Mouse (Mus musculus) gastrocnemius, postnatal 36 days (tissue): ENCODE data around the gene Tnfrsf12a. TPM values are rescaled to one million over a fixed set of nuclear protein-coding genes. Genes with fewer than 3 reads are reported as not detected.

Experiments used
- DNase-seq, 2 experiments: peaks; one replicate each; pipeline ENCODE4 v3.0.0; 2022
- intact Hi-C: fragments of 180-260 bp; cut with DNase I; formaldehyde crosslinking; loops from one replicate; pipeline ENCODE4 v1.15.1; 2025
- long read RNA-seq, 2 experiments: library from polyadenylated mRNA; stranded (forward); transcript quantifications; one replicate each; pipeline ENCODE4 v2.0.0; 2021
- total RNA-seq, 2 experiments: library from RNA; stranded (reverse); gene quantifications; 2 replicates each; pipeline ENCODE4 v1.2.3; 2021

Tnfrsf12a gene
- total RNA-seq = 10 to 100 TPM; 38.1 to 49.0 TPM
- long read RNA-seq, experiment 1, transcript Tnfrsf12a-201 (4 exons, 984 nt) = major isoform, 52 of 60 reads
- long read RNA-seq, experiment 1, partial matches to known transcripts = 6 of 60 reads
- long read RNA-seq, experiment 1, other reads (novel, unspliced or antisense) = 2 of 60 reads
- long read RNA-seq, experiment 2, transcript Tnfrsf12a-201 (4 exons, 984 nt) = major isoform, 66 of 76 reads
- long read RNA-seq, experiment 2, partial matches to known transcripts = 3 of 76 reads
- long read RNA-seq, experiment 2, other reads (novel, unspliced or antisense) = 6 of 76 reads

GRCm38 (mm10) chr17:23677236-23677679 lies at the start of gene Tnfrsf12a:
Gene Tnfrsf12a, minus strand, starts transcription at chr17:23677468.
- intact Hi-C loops = no loop called here
- DNase-seq = peak; percentile 80

- intact Hi-C loops = no loop called here
- DNase-seq = peak; percentile 68 to 82
Observed at GRCm38 (mm10) chr17:23726758-23727142, 49.5 kb upstream of the Tnfrsf12a start.

- intact Hi-C loops = no loop called here
- DNase-seq = peak; percentile 93 to 95
Observed at GRCm38 (mm10) chr17:23725999-23726757, 48.9 kb upstream of the Tnfrsf12a start, which contains the start of gene Pkmyt1. Gene Pkmyt1, plus strand, starts transcription at chr17:23726336.

- intact Hi-C loops = no loop called here
- DNase-seq = no peak
Observed at GRCm38 (mm10) chr17:23725477-23725876, 48.2 kb upstream of the Tnfrsf12a start.

GRCm38 (mm10) chr17:23722376-23723125 lies 45.3 kb upstream of the Tnfrsf12a start, which contains the start of gene 1520401A03Rik:
Gene 1520401A03Rik, minus strand, starts transcription at chr17:23722783.
- DNase-seq = no peak
- intact Hi-C loops = no loop called here

- DNase-seq = no peak
- intact Hi-C loops = no loop called here
Observed at GRCm38 (mm10) chr17:23721886-23722285, 44.6 kb upstream of the Tnfrsf12a start.

GRCm38 (mm10) chr17:23719455-23719854 lies 42.2 kb upstream of the Tnfrsf12a start:
- intact Hi-C loops = no loop called here
- no peak for DNase-seq

GRCm38 (mm10) chr17:23717003-23717402 lies 39.7 kb upstream of the Tnfrsf12a start:
- intact Hi-C loops = no loop called here
- no peak for DNase-seq

GRCm38 (mm10) chr17:23706212-23706611 lies 28.9 kb upstream of the Tnfrsf12a start:
- DNase-seq = peak; percentile 55 to 62
- intact Hi-C loops = loop anchor here (2.0 to 5.0 kb wide), 2 partner anchors 45 to 134 kb away; partner anchors contain the start of gene Bicdl2

GRCm38 (mm10) chr17:23705525-23706104 lies 28.3 kb upstream of the Tnfrsf12a start:
- no peak for DNase-seq
- intact Hi-C loops = loop anchor here (2.0 to 5.0 kb wide), 2 partner anchors 45 to 133 kb away; partner anchors contain the start of gene Bicdl2

- intact Hi-C loops = loop anchor here (5.0 kb wide), 1 partner anchor 132 kb away; no protein-coding TSS in a partner anchor
- DNase-seq = no peak
Observed at GRCm38 (mm10) chr17:23704741-23705140, 27.5 kb upstream of the Tnfrsf12a start.

- no peak for DNase-seq
- intact Hi-C loops = no loop called here
Observed at GRCm38 (mm10) chr17:23703301-23703700, 26.0 kb upstream of the Tnfrsf12a start.

- peak; percentile 79 to 89 for DNase-seq
- intact Hi-C loops = no loop called here
Observed at GRCm38 (mm10) chr17:23700079-23700478, 22.8 kb upstream of the Tnfrsf12a start.

- peak in 1 of 2 experiments; percentile 40 for DNase-seq
Observed at GRCm38 (mm10) chr17:23699131-23700077, 22.1 kb upstream of the Tnfrsf12a start.

GRCm38 (mm10) chr17:23695801-23696200 lies 18.5 kb upstream of the Tnfrsf12a start:
- intact Hi-C loops = no loop called here
- no peak for DNase-seq

More at GRCm38 (mm10) chr17:23699131-23700077, 22.1 kb upstream of the Tnfrsf12a start:
- intact Hi-C loops = no loop called here

- intact Hi-C loops = no loop called here
- no peak for DNase-seq
Observed at GRCm38 (mm10) chr17:23694491-23694890, 17.2 kb upstream of the Tnfrsf12a start.

GRCm38 (mm10) chr17:23683856-23684672 lies 6.8 kb upstream of the Tnfrsf12a start, which contains the start of gene Cldn9:
Gene Cldn9, minus strand, starts transcription at chr17:23684026.
- intact Hi-C loops = no loop called here
- DNase-seq = no peak

GRCm38 (mm10) chr17:23683226-23683625 lies 6.0 kb upstream of the Tnfrsf12a start:
- intact Hi-C loops = no loop called here
- no peak for DNase-seq
